Mouse (Mus musculus) MEL (cell line): Measurements from ENCODE around the gene Gm4553. TPM values are rescaled to one million over a fixed set of nuclear protein-coding genes. Genes with fewer than 3 reads are reported as not detected.

Experiments
- DNase-seq: peaks from one replicate; pipeline ENCODE4 v3.0.0; 2011; ENCODE audit warnings: low read depth, low spot score
- H3K27ac ChIP-seq: 2 replicates; pipeline ENCODE4 v1.5.1; 2012; ENCODE audit warnings: low read depth, mild to moderate bottlenecking, control low read depth, low read length, moderate library complexity; ENCODE audit not compliant: control insufficient read depth
- H3K27me3 ChIP-seq, 2 experiments: fragments of 150-350 bp in 1 of 2; sonication (generic) in 1 of 2; 2 replicates each; pipeline ENCODE4 v1.6.1; 2012; ENCODE audit warnings: low read length in 2 of 2, mild to moderate bottlenecking in 2 of 2, improper control_type of control experiment in 1 of 2, moderate library complexity in 1 of 2; ENCODE audit not compliant: insufficient read depth in 2 of 2, control insufficient read depth in 1 of 2
- H3K36me3 ChIP-seq, 2 experiments: 2 replicates each; pipeline ENCODE4 v1.6.1; 2012 to 2014; ENCODE audit warnings: low read length in 2 of 2, improper control_type of control experiment in 1 of 2, inconsistent platforms in 1 of 2, mild to moderate bottlenecking in 1 of 2; ENCODE audit not compliant: insufficient read depth in 2 of 2, control insufficient read depth in 1 of 2
- H3K4me1 ChIP-seq, 2 experiments: fragments of 150-350 bp in 1 of 2; sonication (generic) in 1 of 2; 2 replicates each; pipeline ENCODE4 v1.6.1; 2012; ENCODE audit warnings: low read length in 2 of 2, improper control_type of control experiment in 1 of 2, mild to moderate bottlenecking in 1 of 2; ENCODE audit not compliant: insufficient read depth in 2 of 2, control insufficient read depth in 1 of 2
- H3K4me3 ChIP-seq, 2 experiments: fragments of 150-350 bp in 1 of 2; sonication (generic) in 1 of 2; 2 replicates each; pipeline ENCODE4 v1.5.1; 2012; ENCODE audit warnings: low read depth in 2 of 2, low read length in 2 of 2, mild to moderate bottlenecking in 2 of 2, moderate library complexity in 2 of 2, control low read depth in 1 of 2, improper control_type of control experiment in 1 of 2; ENCODE audit not compliant: control insufficient read depth in 1 of 2, insufficient read depth in 1 of 2
- H3K79me2 ChIP-seq: 2 replicates; pipeline ENCODE4 v1.6.1; 2012; ENCODE audit warnings: mild to moderate bottlenecking, low read length, moderate library complexity; ENCODE audit not compliant: control insufficient read depth, poor library complexity, insufficient read depth
- H3K9ac ChIP-seq: 2 replicates; pipeline ENCODE4 v1.6.1; 2012; ENCODE audit warnings: low read depth, mild to moderate bottlenecking, control low read depth, low read length, moderate library complexity; ENCODE audit not compliant: control insufficient read depth, poor library complexity, severe bottlenecking
- H3K9me3 ChIP-seq: fragments of 150-350 bp; sonication (generic); replicated peaks from 2 replicates; pipeline ENCODE4 v1.6.1; 2012; ENCODE audit warnings: mild to moderate bottlenecking, low read length, improper control_type of control experiment, moderate library complexity; ENCODE audit not compliant: insufficient read depth
- BHLHE40 ChIP-seq: IDR thresholded peaks from 2 replicates; pipeline ENCODE4 v1.6.1; 2012; ENCODE audit warnings: low read depth, mild to moderate bottlenecking, inconsistent platforms, low read length, improper control_type of control experiment, borderline replicate concordance
- CHD1 ChIP-seq: IDR thresholded peaks from 2 replicates; pipeline ENCODE4 v1.6.1; 2012; ENCODE audit warnings: low read depth, mild to moderate bottlenecking, inconsistent platforms, low read length, improper control_type of control experiment
- CHD2 ChIP-seq: IDR thresholded peaks from 2 replicates; pipeline ENCODE4 v1.6.1; 2011; ENCODE audit warnings: low read length, improper control_type of control experiment
- ELF1 ChIP-seq: IDR thresholded peaks from 2 replicates; pipeline ENCODE4 v1.6.1; 2014; ENCODE audit warnings: low read depth, mild to moderate bottlenecking, inconsistent platforms, low read length, improper control_type of control experiment, moderate library complexity
- GABPA ChIP-seq: IDR thresholded peaks from 2 replicates; pipeline ENCODE4 v1.6.1; 2012; ENCODE audit warnings: low read depth, mild to moderate bottlenecking, inconsistent platforms, low read length, improper control_type of control experiment, moderate library complexity
- MXI1 ChIP-seq: IDR thresholded peaks from 2 replicates; pipeline ENCODE4 v1.6.1; 2011; ENCODE audit warnings: mild to moderate bottlenecking, low read depth, low read length, improper control_type of control experiment
- POLR2A ChIP-seq, 2 experiments: IDR thresholded peaks; 2 replicates each; pipeline ENCODE4 v1.6.1; 2011 to 2012; ENCODE audit warnings: low read length in 2 of 2, mild to moderate bottlenecking in 2 of 2, control low read depth in 1 of 2, improper control_type of control experiment in 1 of 2, low read depth in 1 of 2, moderate library complexity in 1 of 2; ENCODE audit not compliant: control insufficient read depth in 1 of 2, insufficient read depth in 1 of 2, poor library complexity in 1 of 2
- SMC3 ChIP-seq: IDR thresholded peaks from 2 replicates; pipeline ENCODE4 v1.6.1; 2011; ENCODE audit warnings: low read depth, low read length, improper control_type of control experiment
- TAL1 ChIP-seq: IDR thresholded peaks from 2 replicates; pipeline ENCODE4 v1.6.1; 2012; ENCODE audit warnings: mild to moderate bottlenecking, inconsistent platforms, low read length, moderate library complexity, mixed read lengths
- TCF12 ChIP-seq: IDR thresholded peaks from 2 replicates; pipeline ENCODE4 v1.6.1; 2014; ENCODE audit warnings: low read depth, mild to moderate bottlenecking, inconsistent platforms, low read length, improper control_type of control experiment, moderate library complexity
- USF2 ChIP-seq, 2 experiments: IDR thresholded peaks; 2 replicates each; pipeline ENCODE4 v1.6.1; 2011 to 2012; ENCODE audit warnings: improper control_type of control experiment in 2 of 2, low read length in 2 of 2, borderline replicate concordance in 1 of 2, inconsistent platforms in 1 of 2, low read depth in 1 of 2, mild to moderate bottlenecking in 1 of 2; ENCODE audit not compliant: insufficient read depth in 1 of 2
- ZMIZ1 ChIP-seq: IDR thresholded peaks from 2 replicates; pipeline ENCODE4 v1.6.1; 2012; ENCODE audit warnings: low read depth, mild to moderate bottlenecking, inconsistent platforms, low read length, improper control_type of control experiment, moderate library complexity
- polyA plus RNA-seq, 2 experiments: library from polyadenylated mRNA; stranded (reverse) in 1 of 2; unstranded in 1 of 2; fragments of >175 nt in 1 of 2; fragments of >200 nt in 1 of 2; gene quantifications; 2 replicates each; pipeline versions ENCODE4 v1.2.1 to v1.2.4; 2012; ENCODE audit warnings: low replicate concordance in 2 of 2, low read depth in 1 of 2; ENCODE audit not compliant: insufficient read length in 2 of 2, insufficient read depth in 1 of 2, missing spikeins in 1 of 2
- total RNA-seq: library from RNA; depleted of rRNA; stranded (reverse); fragments of 300-350 nt; gene quantifications from 2 replicates; pipeline ENCODE4 v1.2.3, GENCODE M21; 2012

Gene Gm4553
- total and polyA plus RNA-seq, 3 experiments: not detected

- peak; percentile 2 for DNase-seq
- Histone ChIP-seq H3K79me2 (no peaks in the 10 kb centered on the region), H3K9ac (no peak overlapping the region), H3K27me3 (peaks cover 0 to 2% of the 10 kb centered on the region in 2 experiments; a peak in 3 of 4 replicates), H3K27ac (no peak overlapping the region), H3K9me3 (no peaks in the 10 kb centered on the region), H3K4me1 (no peaks in the 10 kb centered on the region), H3K4me3 (no peak overlapping the region), H3K36me3 (no peaks in the 10 kb centered on the region)
- TF ChIP-seq SMC3 (no peak), MXI1 (no peak), ELF1 (no peak), ZMIZ1 (no peak), CHD1 (no peak), CHD2 (no peak), TAL1 (no peak)
Observed at GRCm38 (mm10) chr7:142198748-142199147, 33.2 kb upstream of the Gm4553 start.

DNA sequence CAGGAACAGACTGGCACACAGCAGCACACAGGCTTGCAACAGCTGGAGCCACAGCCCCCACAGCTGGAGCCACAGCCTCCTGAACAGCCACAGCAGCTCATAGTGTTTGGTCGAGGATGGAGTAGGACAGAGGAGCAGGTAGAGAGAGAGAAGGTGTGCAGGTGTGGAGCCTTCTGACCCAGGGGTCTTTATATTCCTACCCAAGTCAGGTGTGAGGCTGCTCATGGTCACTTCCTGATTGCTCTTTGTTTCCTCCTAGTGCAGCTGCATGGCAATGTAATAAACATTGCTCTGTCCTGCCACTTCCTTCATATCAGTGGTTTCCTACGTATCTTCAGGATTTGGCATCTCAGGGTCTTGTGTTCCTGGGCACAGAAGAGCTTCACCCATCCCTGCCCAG is 24.8 kb upstream of the Gm4553 start, which contains the start of gene Gm10153:
TSS of gene Gm10153 (minus strand) at position 101 of the 400 bp plus-strand sequence.
- Histone ChIP-seq H3K36me3 (no peaks in the 10 kb centered on the region), H3K79me2 (no peaks in the 10 kb centered on the region), H3K9me3 (no peaks in the 10 kb centered on the region), H3K4me1 (no peaks in the 10 kb centered on the region), H3K9ac (no peak within 1 kb of the TSS), H3K4me3 (no peak within 1 kb of the TSS), H3K27ac (no peak within 1 kb of the TSS), H3K27me3 (peaks cover 3 to 7% of the 10 kb centered on the region in 2 experiments)
- no peak for TF ChIP-seq USF2 (IDR thresholded peaks at IDR 0.05; ENCODE audit: borderline replicate concordance in 1 of 2, insufficient read depth in 1 of 2, low read depth in 1 of 2, low read length in 2 of 2)
- no peak for TF ChIP-seq TCF12
- no peak for TF ChIP-seq ZMIZ1
- no peak for TF ChIP-seq GABPA
- DNase-seq: no peak

DNA sequence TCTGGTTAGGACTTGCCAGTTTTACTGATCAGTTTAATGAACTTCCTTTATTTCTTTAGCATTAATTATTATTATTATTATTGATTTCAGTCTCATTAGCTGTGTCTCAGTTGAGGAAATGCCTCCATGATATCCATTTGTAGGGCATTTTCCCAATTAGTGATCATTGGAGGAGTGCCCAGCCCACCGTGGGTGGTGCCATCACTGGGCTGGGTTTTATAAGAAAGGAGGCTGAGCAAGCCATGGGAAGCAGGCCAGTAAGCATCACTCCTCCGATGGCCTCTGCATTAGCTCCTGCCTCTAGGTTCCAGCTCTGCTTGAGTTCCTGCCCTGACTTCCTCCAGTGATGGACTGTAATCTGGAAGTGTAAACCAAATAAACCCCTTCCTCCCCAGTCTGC is 22.6 kb upstream of the Gm4553 start:
- DNase-seq: no peak
- H3K36me3 ChIP-seq: no peaks in the 10 kb centered on the region
- no peak overlapping the region for H3K9ac ChIP-seq
- TF ChIP-seq BHLHE40 (no peak), CHD1 (no peak), POLR2A (IDR thresholded peaks at IDR 0.05; ENCODE audit: control insufficient read depth in 1 of 2, insufficient read depth in 1 of 2, low read depth in 1 of 2, low read length in 2 of 2, poor library complexity in 1 of 2) (no peak), TAL1 (no peak)
- H3K27me3 ChIP-seq: peaks cover 0 to 7% of the 10 kb centered on the region in 2 experiments; a peak in 2 of 4 replicates
- no peak overlapping the region for H3K27ac ChIP-seq
- H3K4me3 ChIP-seq: no peak overlapping the region
- H3K9me3 ChIP-seq: no peaks in the 10 kb centered on the region
- H3K79me2 ChIP-seq: no peaks in the 10 kb centered on the region
- H3K4me1 ChIP-seq: no peaks in the 10 kb centered on the region
